Mouse (Mus musculus) ES-E14 (cell line): ENCODE measurements around the gene Zmat3. TPM values are rescaled to one million over a fixed set of nuclear protein-coding genes. Genes with fewer than 3 reads are reported as not detected.

ENCODE experiments used
- DNase-seq: peaks from one replicate; pipeline ENCODE4 v3.0.0-alpha.2; 2013; ENCODE audit warnings: low read depth, low spot score
- H3K27ac ChIP-seq: 2 replicates; pipeline ENCODE4 v1.5.1; 2012; ENCODE audit warnings: low read depth, mild to moderate bottlenecking, low read length, moderate library complexity, mixed read lengths; ENCODE audit not compliant: poor library complexity, insufficient read depth, severe bottlenecking
- H3K36me3 ChIP-seq: 2 replicates; pipeline ENCODE4 v1.6.1; 2012; ENCODE audit warnings: mild to moderate bottlenecking, low read length, moderate library complexity, mixed read lengths; ENCODE audit not compliant: control insufficient read depth, poor library complexity, insufficient read depth, severe bottlenecking
- H3K4me1 ChIP-seq, 2 experiments: fragments of 150-350 bp in 1 of 2; sonication (generic) in 1 of 2; 2 replicates each; pipeline ENCODE4 v1.6.1; 2012; ENCODE audit warnings: low read length in 2 of 2, mild to moderate bottlenecking in 1 of 2, mixed read lengths in 1 of 2; ENCODE audit not compliant: control insufficient read depth in 2 of 2, insufficient read depth in 2 of 2, poor library complexity in 1 of 2
- H3K4me3 ChIP-seq, 2 experiments: fragments of 150-350 bp in 1 of 2; sonication (generic) in 1 of 2; 2 replicates each; pipeline ENCODE4 v1.5.1; 2012; ENCODE audit warnings: low read length in 2 of 2, low read depth in 1 of 2, mild to moderate bottlenecking in 1 of 2, mixed read lengths in 1 of 2; ENCODE audit not compliant: insufficient read depth in 1 of 2, poor library complexity in 1 of 2, severe bottlenecking in 1 of 2
- H3K9ac ChIP-seq: 2 replicates; pipeline ENCODE4 v1.6.1; 2012; ENCODE audit warnings: low read depth, mild to moderate bottlenecking, low read length, mixed read lengths; ENCODE audit not compliant: poor library complexity, insufficient read depth, severe bottlenecking
- H3K9me3 ChIP-seq: fragments of 150-350 bp; sonication (generic); 2 replicates; pipeline ENCODE4 v1.6.1; 2012; ENCODE audit warnings: low read depth, mild to moderate bottlenecking, low read length; ENCODE audit not compliant: control insufficient read depth, insufficient read depth
- CHD2 ChIP-seq: IDR thresholded peaks from 2 replicates; pipeline ENCODE4 v1.6.1; 2014; ENCODE audit warnings: mild to moderate bottlenecking, low read depth, low read length, inconsistent platforms
- HCFC1 ChIP-seq: IDR thresholded peaks from 2 replicates; pipeline ENCODE4 v1.6.1; 2012; ENCODE audit warnings: low read length, inconsistent platforms, borderline replicate concordance; ENCODE audit not compliant: insufficient read depth
- MAFK ChIP-seq: IDR thresholded peaks from 2 replicates; pipeline ENCODE4 v1.6.1; 2014; ENCODE audit warnings: mild to moderate bottlenecking, low read depth, low read length, inconsistent platforms; ENCODE audit not compliant: insufficient read depth
- ZC3H11A ChIP-seq: IDR thresholded peaks from 2 replicates; pipeline ENCODE4 v1.6.1; 2012; ENCODE audit warnings: low read depth, mild to moderate bottlenecking, inconsistent platforms, low read length, borderline replicate concordance
- ZNF384 ChIP-seq: IDR thresholded peaks from 2 replicates; pipeline ENCODE4 v1.6.1; 2012; ENCODE audit warnings: low read depth, low read length, inconsistent platforms
- in situ Hi-C, 2 experiments: fragments of 600-800 bp; cut with MboI; formaldehyde crosslinking; loops; one replicate each; pipeline ENCODE4 v1.15.1; 2025; ENCODE audit warnings: low sequenced_read_pairs in 2 of 2, inconsistent platforms in 1 of 2; ENCODE audit not compliant: unreplicated experiment in 2 of 2
- total RNA-seq: library from RNA; depleted of rRNA; stranded (reverse); fragments of 300-350 nt; gene quantifications from 2 replicates; pipeline ENCODE4 v1.2.3, GENCODE M21; 2012

The Zmat3 gene
- total RNA-seq, 1 experiment = 30.9 TPM

GRCm38 (mm10) chr3:32406804-32407203 lies 41.0 kb upstream of the Zmat3 start:
- DNase-seq = no peak
- no peaks in the 10 kb centered on the region for H3K9me3 ChIP-seq
- no peak overlapping the region for H3K27ac ChIP-seq
- no peak overlapping the region for H3K9ac ChIP-seq
- H3K4me3 ChIP-seq = no peak overlapping the region
- in situ Hi-C loops = no loop called here
- TF ChIP-seq HCFC1 (no peak), CHD2 (no peak), MAFK (no peak), ZC3H11A (no peak), ZNF384 (no peak)
- H3K36me3 ChIP-seq = no peaks in the 10 kb centered on the region
- H3K4me1 ChIP-seq = peaks cover 0 to 2% of the 10 kb centered on the region in 2 experiments; a peak in 2 of 4 replicates

- H3K4me1 ChIP-seq = peaks cover 0 to 2% of the 10 kb centered on the region in 2 experiments; a peak in 2 of 4 replicates
- no peak overlapping the region for H3K4me3 ChIP-seq
- no peaks in the 10 kb centered on the region for H3K36me3 ChIP-seq
- no peaks in the 10 kb centered on the region for H3K9me3 ChIP-seq
- TF ChIP-seq CHD2 (no peak), ZC3H11A (no peak), HCFC1 (no peak), ZNF384 (no peak), MAFK (no peak)
- no peak for DNase-seq
- in situ Hi-C loops = no loop called here
- no peak overlapping the region for H3K27ac ChIP-seq
- H3K9ac ChIP-seq = no peak overlapping the region
These were observed 39.9 kb upstream of the Zmat3 start for GRCm38 (mm10) chr3:32405699-32406098.

GRCm38 (mm10) chr3:32402990-32403885 lies 37.4 kb upstream of the Zmat3 start:
- no peaks in the 10 kb centered on the region for H3K9me3 ChIP-seq
- TF ChIP-seq MAFK (no peak), CHD2 (no peak), ZC3H11A (no peak), HCFC1 (no peak), ZNF384 (no peak)
- peaks cover 3% of the 10 kb centered on the region in 2 experiments; a peak in 1 of 4 replicates for H3K4me1 ChIP-seq
- in situ Hi-C loops = no loop called here
- no peak overlapping the region for H3K9ac ChIP-seq
- no peak for DNase-seq
- no peaks in the 10 kb centered on the region for H3K36me3 ChIP-seq
- H3K4me3 ChIP-seq = no peak overlapping the region
- no peak overlapping the region for H3K27ac ChIP-seq

GRCm38 (mm10) chr3:32401591-32401990 lies 35.8 kb upstream of the Zmat3 start:
- Histone ChIP-seq H3K9ac (no peak overlapping the region; the same call in 1 of the 2 replicates), H3K4me1 (peaks cover 3% of the 10 kb centered on the region in 2 experiments; a peak in 1 of 4 replicates), H3K27ac (no peak overlapping the region), H3K4me3 (no peak overlapping the region), H3K9me3 (no peaks in the 10 kb centered on the region), H3K36me3 (no peaks in the 10 kb centered on the region)
- no peak for DNase-seq
- TF ChIP-seq ZC3H11A (no peak), ZNF384 (no peak), CHD2 (no peak), HCFC1 (no peak), MAFK (no peak)
- in situ Hi-C loops = no loop called here
